Mouse (Mus musculus): Measurements from ENCODE around the gene Best2.

- TF ChIP-seq EP300 (IDR thresholded peaks at IDR 0.05; ENCODE audit: low read depth) (no peak), CTCF (IDR thresholded peaks at IDR 0.05; ENCODE audit: low read depth) (no peak)
Measured at GRCm38 (mm10) chr8:85062603-85063002, 48.3 kb upstream of the Best2 start.

All from heart, postnatal 0 days (tissue).